Mouse (Mus musculus): Measurements from ENCODE around the gene Abcb1b. TPM values are rescaled to one million over a fixed set of nuclear protein-coding genes. Genes with fewer than 3 reads are reported as not detected.

Gene Abcb1b
- polyA plus RNA-seq, 1 experiment from 2014 or later = 1.7 TPM

- Histone ChIP-seq H3K36me3 (ENCODE audit: insufficient read depth) (no peaks in the 10 kb centered on the region), H3K4me1 (ENCODE audit: insufficient read depth) (no peaks in the 10 kb centered on the region), H3K27ac (ENCODE audit: low read depth) (no peak overlapping the region), H3K9ac (peak overlapping the region; percentile 48), H3K4me2 (peak overlapping the region; percentile 94), H3K9me3 (ENCODE audit: low read depth, low read length) (no peaks in the 10 kb centered on the region), H3K27me3 (ENCODE audit: insufficient read depth, low read length) (peaks cover 10% of the 10 kb centered on the region; the same call in 1 of the 2 replicates), H3K4me3 (ENCODE audit: low read depth, low read length) (peak overlapping the region; percentile 54)
- peak; percentile 41 for DNase-seq
- ATAC-seq (ENCODE audit: insufficient read depth) = no peak; the same call in 1 of the 2 replicates
- 6% methylated on average over 15 of the region's 15 CpGs for WGBS
- no peak for TF ChIP-seq CTCF (IDR thresholded peaks at IDR 0.05; ENCODE audit: low read depth)
Observed at GRCm38 (mm10) chr5:8894104-8894425, 96.1 kb downstream of the Abcb1b start.

- Histone ChIP-seq H3K4me1 (ENCODE audit: insufficient read depth) (no peaks in the 10 kb centered on the region), H3K9me3 (ENCODE audit: low read depth, low read length) (no peaks in the 10 kb centered on the region), H3K27me3 (ENCODE audit: insufficient read depth, low read length) (peaks cover 10% of the 10 kb centered on the region; the same call in 1 of the 2 replicates), H3K36me3 (ENCODE audit: insufficient read depth) (no peaks in the 10 kb centered on the region), H3K4me2 (peak overlapping the region; percentile 1; the same call in 1 of the 2 replicates), H3K9ac (no peak overlapping the region), H3K27ac (ENCODE audit: low read depth) (no peak overlapping the region), H3K4me3 (ENCODE audit: low read depth, low read length) (peak overlapping the region; percentile 54; the same call in 1 of the 2 replicates)
- DNase-seq (no peak), ATAC-seq (ENCODE audit: insufficient read depth) (no peak)
- WGBS = 65% methylated on average over 15 of the region's 15 CpGs
- no peak for TF ChIP-seq CTCF (IDR thresholded peaks at IDR 0.05; ENCODE audit: low read depth)
Observed at GRCm38 (mm10) chr5:8894641-8895490, 96.9 kb downstream of the Abcb1b start.

- peak; percentile 37 for DNase-seq
- no peak overlapping the region for H3K9ac ChIP-seq
- no peaks in the 10 kb centered on the region for H3K4me1 ChIP-seq (ENCODE audit: insufficient read depth)
- H3K36me3 ChIP-seq (ENCODE audit: insufficient read depth) = no peaks in the 10 kb centered on the region
- no peak overlapping the region for H3K27ac ChIP-seq (ENCODE audit: low read depth)
- ATAC-seq (ENCODE audit: insufficient read depth) = no peak
- WGBS = 51% methylated on average over 1 of the region's 1 CpGs
- no peaks in the 10 kb centered on the region for H3K9me3 ChIP-seq (ENCODE audit: low read depth, low read length)
- no peak for TF ChIP-seq CTCF (IDR thresholded peaks at IDR 0.05; ENCODE audit: low read depth)
- no peak overlapping the region for H3K4me3 ChIP-seq (ENCODE audit: low read depth, low read length)
- peaks cover 10% of the 10 kb centered on the region; the same call in 1 of the 2 replicates for H3K27me3 ChIP-seq (ENCODE audit: insufficient read depth, low read length)
- no peak overlapping the region for H3K4me2 ChIP-seq
Observed at GRCm38 (mm10) chr5:8896198-8896597, 98.3 kb downstream of the Abcb1b start.

- Histone ChIP-seq H3K9me3 (ENCODE audit: low read depth, low read length) (no peaks in the 10 kb centered on the region), H3K4me2 (no peak overlapping the region), H3K27me3 (ENCODE audit: insufficient read depth, low read length) (peaks cover 5% of the 10 kb centered on the region; the same call in 1 of the 2 replicates), H3K36me3 (ENCODE audit: insufficient read depth) (no peaks in the 10 kb centered on the region), H3K4me3 (ENCODE audit: low read depth, low read length) (no peak overlapping the region), H3K4me1 (ENCODE audit: insufficient read depth) (no peaks in the 10 kb centered on the region), H3K27ac (ENCODE audit: low read depth) (no peak overlapping the region), H3K9ac (no peak overlapping the region)
- WGBS = 45% methylated on average over 3 of the region's 3 CpGs
- TF ChIP-seq CTCF (IDR thresholded peaks at IDR 0.05; ENCODE audit: low read depth) = no peak
- DNase-seq (no peak), ATAC-seq (ENCODE audit: insufficient read depth) (no peak)
Observed at GRCm38 (mm10) chr5:8898246-8898645, 100.3 kb downstream of the Abcb1b start.

- WGBS = 70% methylated on average over 1 of the region's 1 CpGs
- no peak for TF ChIP-seq CTCF (IDR thresholded peaks at IDR 0.05; ENCODE audit: low read depth)
- no peak overlapping the region for H3K4me3 ChIP-seq (ENCODE audit: low read depth, low read length)
- no peak for DNase-seq
- ATAC-seq (ENCODE audit: insufficient read depth) = no peak
- H3K9ac ChIP-seq = no peak overlapping the region
- H3K27ac ChIP-seq (ENCODE audit: low read depth) = no peak overlapping the region
- no peaks in the 10 kb centered on the region for H3K27me3 ChIP-seq (ENCODE audit: insufficient read depth, low read length)
- H3K4me1 ChIP-seq (ENCODE audit: insufficient read depth) = no peaks in the 10 kb centered on the region
- H3K9me3 ChIP-seq (ENCODE audit: low read depth, low read length) = no peaks in the 10 kb centered on the region
- H3K36me3 ChIP-seq (ENCODE audit: insufficient read depth) = no peaks in the 10 kb centered on the region
- no peak overlapping the region for H3K4me2 ChIP-seq
Observed at GRCm38 (mm10) chr5:8901001-8901400, 103.1 kb downstream of the Abcb1b start.

GRCm38 (mm10) chr5:8902141-8902817, 104.3 kb downstream of the Abcb1b start:
- 73% methylated on average over 6 of the region's 6 CpGs for WGBS
- Histone ChIP-seq H3K4me2 (no peak overlapping the region), H3K9ac (no peak overlapping the region)

GRCm38 (mm10) chr5:8904539-8904938, 106.6 kb downstream of the Abcb1b start:
- WGBS = 83% methylated on average over 6 of the region's 6 CpGs
- H3K9me3 ChIP-seq (ENCODE audit: low read depth, low read length) = no peaks in the 10 kb centered on the region
- DNase-seq = no peak
- no peak overlapping the region for H3K4me2 ChIP-seq
- no peaks in the 10 kb centered on the region for H3K4me1 ChIP-seq (ENCODE audit: insufficient read depth)
- no peak for ATAC-seq (ENCODE audit: insufficient read depth)
- no peaks in the 10 kb centered on the region for H3K36me3 ChIP-seq (ENCODE audit: insufficient read depth)
- H3K4me3 ChIP-seq (ENCODE audit: low read depth, low read length) = no peak overlapping the region
- H3K27ac ChIP-seq (ENCODE audit: low read depth) = no peak overlapping the region
- TF ChIP-seq CTCF (IDR thresholded peaks at IDR 0.05; ENCODE audit: low read depth) = no peak
- H3K9ac ChIP-seq = no peak overlapping the region
- no peaks in the 10 kb centered on the region for H3K27me3 ChIP-seq (ENCODE audit: insufficient read depth, low read length)

More at GRCm38 (mm10) chr5:8902141-8902817, 104.3 kb downstream of the Abcb1b start:
- Histone ChIP-seq H3K4me1 (ENCODE audit: insufficient read depth) (no peaks in the 10 kb centered on the region), H3K27me3 (ENCODE audit: insufficient read depth, low read length) (no peaks in the 10 kb centered on the region), H3K4me3 (ENCODE audit: low read depth, low read length) (no peak overlapping the region), H3K27ac (ENCODE audit: low read depth) (no peak overlapping the region), H3K36me3 (ENCODE audit: insufficient read depth) (no peaks in the 10 kb centered on the region), H3K9me3 (ENCODE audit: low read depth, low read length) (no peaks in the 10 kb centered on the region)
- TF ChIP-seq CTCF (IDR thresholded peaks at IDR 0.05; ENCODE audit: low read depth) = no peak
- DNase-seq (no peak), ATAC-seq (ENCODE audit: insufficient read depth) (no peak)
